Mouse (Mus musculus): Measurements from ENCODE around the gene Lifr.

DNA sequence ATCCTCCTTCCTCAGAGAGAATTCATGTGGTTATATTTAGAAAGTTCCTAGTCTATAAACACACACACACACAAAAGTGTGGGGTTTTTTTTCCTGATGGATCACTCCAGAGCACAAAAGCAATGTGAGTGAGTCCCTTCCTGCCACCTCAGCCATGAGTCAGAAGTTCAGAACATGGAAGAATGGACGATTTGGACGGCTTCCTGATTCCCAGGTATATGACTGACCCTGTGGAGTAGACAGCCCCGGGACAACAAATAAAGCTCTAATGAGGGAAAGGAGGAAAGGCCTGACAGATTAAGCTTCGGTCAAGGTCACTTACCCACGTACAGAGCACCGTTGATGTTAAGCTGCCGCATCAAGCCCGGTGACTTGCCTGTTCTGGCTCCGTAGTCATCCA is 117.8 kb downstream of the Lifr start:
- TF ChIP-seq CTCF (IDR thresholded peaks at IDR 0.05; ENCODE audit: borderline replicate concordance, insufficient read depth, low read depth, low read length) (no peak), POLR2A (IDR thresholded peaks at IDR 0.05; ENCODE audit: borderline replicate concordance, insufficient read depth, low read length) (no peak)
